Mouse (Mus musculus): ENCODE data around the gene Map4k4.

DNA sequence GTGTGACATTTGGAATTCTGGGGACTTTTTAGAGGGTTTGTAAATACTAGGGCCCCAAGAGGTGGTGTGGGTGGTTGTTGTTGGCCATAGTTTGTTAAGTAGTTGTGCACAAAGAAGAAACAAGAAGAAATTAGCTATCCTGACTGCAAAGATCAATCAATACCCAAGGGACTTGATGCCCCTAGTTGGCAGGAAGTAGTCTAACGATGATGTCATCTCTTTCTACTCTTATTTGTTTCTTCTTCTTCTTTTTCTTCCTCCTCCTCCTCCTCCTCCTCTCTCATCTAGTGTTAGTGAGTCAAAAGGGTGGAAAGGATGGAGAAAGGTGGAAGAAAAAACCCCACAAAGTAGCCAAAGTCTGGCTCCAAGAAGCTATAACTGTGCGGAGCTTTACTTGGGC is 39.6 kb downstream of the Map4k4 start:
- TF ChIP-seq CTCF (IDR thresholded peaks at IDR 0.05): no peak
- no peak for TF ChIP-seq EP300 (IDR thresholded peaks at IDR 0.05)

Data from lung, postnatal 0 days (tissue).